Mouse (Mus musculus): ENCODE results near the gene Adcy6.

DNA sequence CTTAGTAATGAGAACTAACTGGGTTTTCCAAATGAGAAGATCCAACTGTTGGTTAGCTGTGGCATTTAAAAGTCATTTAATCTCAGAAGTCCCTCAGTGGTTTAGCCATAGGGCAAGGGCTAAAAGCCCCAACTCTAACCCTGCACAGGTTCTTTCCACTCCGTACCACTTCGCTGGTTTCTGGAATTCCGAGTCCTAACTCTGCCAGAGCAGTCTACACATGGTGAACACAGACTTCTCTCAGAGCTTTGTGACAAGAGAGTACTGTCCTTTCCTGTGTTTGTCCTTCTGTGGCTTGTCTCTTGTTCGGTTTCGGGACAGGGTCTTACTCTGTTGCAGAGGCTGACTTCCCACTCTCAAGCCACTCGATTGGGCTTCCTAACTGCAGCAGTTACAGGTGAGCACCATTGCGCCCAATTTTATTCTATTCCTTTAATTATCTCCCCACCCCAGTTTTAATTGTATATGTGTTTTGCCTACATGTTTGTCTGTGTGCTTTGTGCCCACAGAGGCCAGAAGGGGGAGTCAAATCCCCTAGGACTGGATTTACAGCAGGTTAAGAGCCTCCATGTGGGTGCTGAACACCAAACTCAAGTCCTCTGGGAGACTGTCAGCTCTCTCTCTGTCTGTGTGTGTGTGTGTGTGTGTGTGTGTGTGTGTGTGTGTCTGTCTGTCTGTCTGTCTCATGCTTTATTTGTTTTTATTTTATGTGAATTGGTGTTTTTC is 16.8 kb upstream of the Adcy6 start:
- no peak for TF ChIP-seq CTCF (IDR thresholded peaks at IDR 0.05; ENCODE audit: control insufficient read depth, insufficient read depth, insufficient replicate concordance, low read depth, low read length)
- TF ChIP-seq POLR2A (IDR thresholded peaks at IDR 0.05; ENCODE audit: control insufficient read depth, low read depth, low read length) = no peak

Measured in testis, adult 2 months (tissue).